Mouse (Mus musculus) midbrain, embryonic 14.5 days (tissue): ENCODE data around the gene Cpsf4. TPM values are rescaled to one million over a fixed set of nuclear protein-coding genes. Genes with fewer than 3 reads are reported as not detected.
A peak's percentile ranks its signal among the peaks of the same experiment; 100 is the strongest.

ENCODE experiments used
- ATAC-seq: fragments of 200-750 bp; cut with Nextera tagmentation; 2 replicates; pipeline ENCODE4 v1.8.0; 2017; ENCODE audit warnings: moderate number of reproducible peaks, moderate library complexity; ENCODE audit not compliant: low FRiP score, low TSS enrichment
- DNase-seq: peaks from one replicate; pipeline ENCODE4 v3.0.0-alpha.2; 2015
- H3K27ac ChIP-seq: fragments of 300-500 bp; sonication (generic); replicated peaks from 2 replicates; pipeline ENCODE4 v1.5.1; 2014; ENCODE audit warnings: mild to moderate bottlenecking, low read depth, low read length, moderate library complexity
- H3K27me3 ChIP-seq: fragments of 300-500 bp; sonication (generic); 2 replicates; pipeline ENCODE4 v1.6.1; 2014; ENCODE audit warnings: low read length, control low read depth, mixed read lengths; ENCODE audit not compliant: control insufficient read depth, insufficient read depth
- H3K36me3 ChIP-seq: fragments of 300-500 bp; sonication (generic); 2 replicates; pipeline ENCODE4 v1.6.1; 2014; ENCODE audit warnings: low read length, control low read depth; ENCODE audit not compliant: control insufficient read depth, insufficient read depth
- H3K4me1 ChIP-seq: fragments of 300-500 bp; sonication (generic); 2 replicates; pipeline ENCODE4 v1.6.1; 2014; ENCODE audit warnings: mild to moderate bottlenecking, antibody characterized with exemption, low read length, control low read depth; ENCODE audit not compliant: control insufficient read depth, insufficient read depth
- H3K4me2 ChIP-seq: fragments of 300-500 bp; sonication (generic); 2 replicates; pipeline ENCODE4 v1.6.1; 2014; ENCODE audit warnings: mild to moderate bottlenecking, low read length, moderate library complexity
- H3K4me3 ChIP-seq: fragments of 300-500 bp; sonication (generic); replicated peaks from 2 replicates; pipeline ENCODE4 v1.5.1; 2014; ENCODE audit warnings: low read depth, low read length
- H3K9ac ChIP-seq: fragments of 300-500 bp; sonication (generic); replicated peaks from 2 replicates; pipeline ENCODE4 v1.6.1; 2014; ENCODE audit warnings: mild to moderate bottlenecking, low read length, moderate library complexity
- H3K9me3 ChIP-seq: fragments of 300-500 bp; sonication (generic); 2 replicates; pipeline ENCODE4 v1.6.1; 2016; ENCODE audit warnings: low read length, control low read depth, mixed read lengths; ENCODE audit not compliant: control insufficient read depth
- WGBS: fragments of 180-500 bp; shearing (Covaris S2); extraction: QIAGEN DNeasy Blood & Tissue Kit; methylation state at CpG from one replicate; pipeline ENCODE4 v1.1.7; 2014; 5-methylcytosine and 5-hydroxymethylcytosine counted together
- polyA plus RNA-seq: library from polyadenylated mRNA; unstranded; fragments of >200 nt; fragmentation: Nextera tagmentation; extraction: Ambion mirVana; gene quantifications from 2 replicates; pipeline ENCODE4 v1.2.1, GENCODE M21; 2014

The Cpsf4 gene
- polyA plus RNA-seq, 1 experiment from 2014 or later: 29.1 TPM

GRCm38 (mm10) chr5:145161361-145161760, 5.7 kb upstream of the Cpsf4 start:
- no peak for DNase-seq
- H3K27ac ChIP-seq: no peak overlapping the region
- H3K36me3 ChIP-seq: peaks cover 76% of the 10 kb centered on the region
- H3K9me3 ChIP-seq: no peaks in the 10 kb centered on the region
- WGBS: 95% methylated on average over 14 of the region's 14 CpGs
- peaks cover 6% of the 10 kb centered on the region for H3K4me1 ChIP-seq
- H3K9ac ChIP-seq: no peak overlapping the region
- no peaks in the 10 kb centered on the region for H3K27me3 ChIP-seq
- H3K4me2 ChIP-seq: no peak overlapping the region
- no peak overlapping the region for H3K4me3 ChIP-seq
- ATAC-seq: no peak

- H3K36me3 ChIP-seq: peaks cover 52% of the 10 kb centered on the region
- no peak overlapping the region for H3K9ac ChIP-seq
- no peaks in the 10 kb centered on the region for H3K9me3 ChIP-seq
- peaks cover 21% of the 10 kb centered on the region for H3K4me1 ChIP-seq
- no peak overlapping the region for H3K4me3 ChIP-seq
- ATAC-seq: no peak
- no peaks in the 10 kb centered on the region for H3K27me3 ChIP-seq
- no peak for DNase-seq
- WGBS: 73% methylated on average over 3 of the region's 3 CpGs
- no peak overlapping the region for H3K27ac ChIP-seq
- no peak overlapping the region for H3K4me2 ChIP-seq
These were observed 2.3 kb upstream of the Cpsf4 start for GRCm38 (mm10) chr5:145164710-145165109.

- peaks cover 48% of the 10 kb centered on the region for H3K36me3 ChIP-seq
- no peak overlapping the region for H3K27ac ChIP-seq
- no peak overlapping the region for H3K4me3 ChIP-seq
- H3K9me3 ChIP-seq: no peaks in the 10 kb centered on the region
- WGBS: 88% methylated on average over 15 of the region's 15 CpGs
- H3K27me3 ChIP-seq: no peaks in the 10 kb centered on the region
- no peak overlapping the region for H3K9ac ChIP-seq
- no peak for DNase-seq
- peaks cover 21% of the 10 kb centered on the region for H3K4me1 ChIP-seq
- H3K4me2 ChIP-seq: no peak overlapping the region
- no peak for ATAC-seq
These were observed 1.8 kb upstream of the Cpsf4 start for GRCm38 (mm10) chr5:145165184-145165583.

GRCm38 (mm10) chr5:145167306-145167661, 271 bp downstream of the Cpsf4 start:
- ATAC-seq (peak; percentile 63), DNase-seq (peak; percentile 37)
- H3K4me1 ChIP-seq: peaks cover 21% of the 10 kb centered on the region
- H3K4me3 ChIP-seq: peak overlapping the region; percentile 91
- H3K36me3 ChIP-seq: peaks cover 50% of the 10 kb centered on the region
- H3K4me2 ChIP-seq: peak overlapping the region; percentile 83
- H3K9me3 ChIP-seq: no peaks in the 10 kb centered on the region
- H3K27ac ChIP-seq: peak overlapping the region; percentile 74
- no peaks in the 10 kb centered on the region for H3K27me3 ChIP-seq
- H3K9ac ChIP-seq: peak overlapping the region; percentile 90
- under 1% methylated on average over 26 of the region's 28 CpGs for WGBS

GRCm38 (mm10) chr5:145178461-145178980, 11.5 kb downstream of the Cpsf4 start:
- DNase-seq: no peak
- ATAC-seq: no peak
- peaks cover 100% of the 10 kb centered on the region for H3K36me3 ChIP-seq
- no peak overlapping the region for H3K4me2 ChIP-seq
- no peak overlapping the region for H3K4me3 ChIP-seq
- H3K9me3 ChIP-seq: no peaks in the 10 kb centered on the region
- H3K9ac ChIP-seq: no peak overlapping the region
- H3K27ac ChIP-seq: no peak overlapping the region
- no peaks in the 10 kb centered on the region for H3K27me3 ChIP-seq
- WGBS: 91% methylated on average over 18 of the region's 18 CpGs
- H3K4me1 ChIP-seq: no peaks in the 10 kb centered on the region

- WGBS: 93% methylated on average over 2 of the region's 2 CpGs
- peaks cover 72% of the 10 kb centered on the region for H3K36me3 ChIP-seq
- no peak for ATAC-seq
These were observed 18.2 kb downstream of the Cpsf4 start for GRCm38 (mm10) chr5:145185244-145185643.

GRCm38 (mm10) chr5:145189416-145189815, 22.4 kb downstream of the Cpsf4 start:
- Histone ChIP-seq H3K27ac (no peak overlapping the region), H3K27me3 (no peaks in the 10 kb centered on the region), H3K4me3 (no peak overlapping the region), H3K9ac (no peak overlapping the region), H3K9me3 (no peaks in the 10 kb centered on the region), H3K4me1 (peaks cover 15% of the 10 kb centered on the region), H3K36me3 (peaks cover 39% of the 10 kb centered on the region), H3K4me2 (peak overlapping the region; percentile 88; the same call in 1 of the 2 replicates)
- WGBS: 96% methylated on average over 6 of the region's 6 CpGs
- ATAC-seq (no peak), DNase-seq (no peak)

More at GRCm38 (mm10) chr5:145185244-145185643, 18.2 kb downstream of the Cpsf4 start:
- Histone ChIP-seq H3K4me1 (peaks cover 4% of the 10 kb centered on the region), H3K4me3 (no peak overlapping the region), H3K27me3 (no peaks in the 10 kb centered on the region), H3K9me3 (no peaks in the 10 kb centered on the region), H3K4me2 (no peak overlapping the region), H3K27ac (no peak overlapping the region), H3K9ac (no peak overlapping the region)
- DNase-seq: no peak

GRCm38 (mm10) chr5:145190373-145190772, 23.4 kb downstream of the Cpsf4 start:
- Histone ChIP-seq H3K27ac (no peak overlapping the region), H3K9me3 (no peaks in the 10 kb centered on the region), H3K4me1 (peaks cover 15% of the 10 kb centered on the region), H3K4me3 (peak overlapping the region; percentile 88), H3K4me2 (peak overlapping the region; percentile 88), H3K9ac (peak overlapping the region; percentile 82), H3K36me3 (peaks cover 40% of the 10 kb centered on the region), H3K27me3 (no peaks in the 10 kb centered on the region)
- DNase-seq: no peak
- 68% methylated on average over 5 of the region's 5 CpGs for WGBS
- ATAC-seq: no peak
